Mouse (Mus musculus) heart, embryonic 15.5 days (tissue): ENCODE measurements around the gene Scpep1. TPM values are rescaled to one million over a fixed set of nuclear protein-coding genes. Genes with fewer than 3 reads are reported as not detected.
"Not testable (repeated sequence)": the region's sequence is repeated elsewhere in the genome, so short reads cannot be mapped to it uniquely, and the experiment has no call there.

Source experiments
- ATAC-seq: fragments of 200-750 bp; cut with Nextera tagmentation; replicated peaks from 2 replicates; pipeline ENCODE4 v1.8.0; 2017; ENCODE audit warnings: low read depth, moderate TSS enrichment; ENCODE audit not compliant: insufficient number of reproducible peaks, insufficient read depth, low FRiP score
- H3K27ac ChIP-seq: fragments of 300-500 bp; sonication (generic); 2 replicates; pipeline ENCODE4 v1.5.1; 2015; ENCODE audit warnings: mild to moderate bottlenecking, inconsistent platforms
- H3K27me3 ChIP-seq: fragments of 300-500 bp; sonication (generic); 2 replicates; pipeline ENCODE4 v1.6.1; 2015; ENCODE audit warnings: inconsistent platforms
- H3K36me3 ChIP-seq: fragments of 300-500 bp; sonication (generic); 2 replicates; pipeline ENCODE4 v1.6.1; 2015; ENCODE audit warnings: mild to moderate bottlenecking, inconsistent platforms
- H3K4me1 ChIP-seq: fragments of 300-500 bp; sonication (generic); replicated peaks from 2 replicates; pipeline ENCODE4 v1.6.1; 2015; ENCODE audit warnings: inconsistent platforms
- H3K4me2 ChIP-seq: fragments of 300-500 bp; sonication (generic); 2 replicates; pipeline ENCODE4 v1.6.1; 2015; ENCODE audit warnings: inconsistent platforms, mild to moderate bottlenecking, moderate library complexity
- H3K4me3 ChIP-seq: fragments of 300-500 bp; sonication (generic); 2 replicates; pipeline ENCODE4 v1.5.1; 2015; ENCODE audit warnings: mild to moderate bottlenecking, inconsistent platforms
- H3K9ac ChIP-seq: fragments of 300-500 bp; sonication (generic); 2 replicates; pipeline ENCODE4 v1.6.1; 2015; ENCODE audit warnings: mild to moderate bottlenecking, inconsistent platforms
- H3K9me3 ChIP-seq: fragments of 300-500 bp; sonication (generic); replicated peaks from 2 replicates; pipeline ENCODE4 v1.6.1; 2016; ENCODE audit warnings: inconsistent platforms
- WGBS: fragments of 180-500 bp; shearing (Covaris S2); methylation state at CpG from one replicate; pipeline ENCODE4 v1.1.7; 2015; ENCODE audit warnings: mixed read lengths; 5-methylcytosine and 5-hydroxymethylcytosine counted together
- polyA plus RNA-seq: library from polyadenylated mRNA; unstranded; fragments of >200 nt; fragmentation: Nextera tagmentation; extraction: Ambion mirVana; gene quantifications from 2 replicates; pipeline ENCODE4 v1.2.1, GENCODE M21; 2015

Gene Scpep1
- polyA plus RNA-seq, 1 experiment from 2014 or later, result 44.2 TPM

- Histone ChIP-seq H3K27me3 (no peaks in the 10 kb centered on the region), H3K9ac (no peak overlapping the region), H3K27ac (peak overlapping the region; percentile 90), H3K4me1 (peaks cover 24% of the 10 kb centered on the region), H3K4me3 (no peak overlapping the region), H3K9me3 (no peaks in the 10 kb centered on the region), H3K36me3 (no peaks in the 10 kb centered on the region), H3K4me2 (no peak overlapping the region)
- 88% methylated on average over 1 of the region's 1 CpGs for WGBS
- peak; percentile 67; the same call in 1 of the 2 replicates for ATAC-seq
Observed at GRCm38 (mm10) chr11:88908557-88909211, 46.6 kb downstream of the Scpep1 start.

GRCm38 (mm10) chr11:88907886-88908285 lies 47.4 kb downstream of the Scpep1 start:
- Histone ChIP-seq H3K4me1 (peaks cover 27% of the 10 kb centered on the region), H3K27ac (no peak overlapping the region), H3K27me3 (no peaks in the 10 kb centered on the region), H3K9ac (no peak overlapping the region), H3K4me3 (no peak overlapping the region), H3K9me3 (no peaks in the 10 kb centered on the region), H3K4me2 (no peak overlapping the region), H3K36me3 (no peaks in the 10 kb centered on the region)
- ATAC-seq, result no peak
- 89% methylated on average over 7 of the region's 7 CpGs for WGBS

- Histone ChIP-seq H3K4me1 (peaks cover 48% of the 10 kb centered on the region), H3K27ac (no peak overlapping the region), H3K9me3 (no peaks in the 10 kb centered on the region), H3K9ac (no peak overlapping the region), H3K4me3 (no peak overlapping the region), H3K27me3 (no peaks in the 10 kb centered on the region), H3K36me3 (no peaks in the 10 kb centered on the region), H3K4me2 (no peak overlapping the region)
- no peak for ATAC-seq
- WGBS, result 23% methylated on average over 2 of the region's 2 CpGs
Observed at GRCm38 (mm10) chr11:88905621-88906020, 49.6 kb downstream of the Scpep1 start.

GRCm38 (mm10) chr11:88904080-88904479 lies 51.2 kb downstream of the Scpep1 start:
- Histone ChIP-seq H3K4me2 (no peak overlapping the region), H3K4me1 (peaks cover 36% of the 10 kb centered on the region), H3K4me3 (no peak overlapping the region), H3K9ac (no peak overlapping the region), H3K9me3 (no peaks in the 10 kb centered on the region), H3K27ac (no peak overlapping the region), H3K36me3 (no peaks in the 10 kb centered on the region), H3K27me3 (no peaks in the 10 kb centered on the region)
- ATAC-seq, result no peak
- 48% methylated on average over 2 of the region's 2 CpGs for WGBS

- H3K4me1 ChIP-seq, result peaks cover 31% of the 10 kb centered on the region
- H3K9ac ChIP-seq, result no peak overlapping the region
- WGBS, result 57% methylated on average over 6 of the region's 6 CpGs
- ATAC-seq, result no peak
- H3K27ac ChIP-seq, result peak overlapping the region; percentile 39; the same call in 1 of the 2 replicates
- no peaks in the 10 kb centered on the region for H3K27me3 ChIP-seq
- no peaks in the 10 kb centered on the region for H3K36me3 ChIP-seq
- H3K4me3 ChIP-seq, result no peak overlapping the region
- no peak overlapping the region for H3K4me2 ChIP-seq
- no peaks in the 10 kb centered on the region for H3K9me3 ChIP-seq
Observed at GRCm38 (mm10) chr11:88902762-88903161, 52.5 kb downstream of the Scpep1 start.

- ATAC-seq, result no peak
- no peaks in the 10 kb centered on the region for H3K27me3 ChIP-seq
Observed at GRCm38 (mm10) chr11:88901341-88901802, 53.9 kb downstream of the Scpep1 start.

GRCm38 (mm10) chr11:88899561-88899960 lies 55.7 kb downstream of the Scpep1 start:
- H3K4me3 ChIP-seq, result no peak overlapping the region
- H3K27me3 ChIP-seq, result no peaks in the 10 kb centered on the region
- H3K27ac ChIP-seq, result no peak overlapping the region
- H3K9me3 ChIP-seq, result no peaks in the 10 kb centered on the region
- WGBS, result 90% methylated on average over 6 of the region's 6 CpGs
- no peak overlapping the region for H3K9ac ChIP-seq
- no peak for ATAC-seq
- H3K36me3 ChIP-seq, result no peaks in the 10 kb centered on the region
- H3K4me1 ChIP-seq, result peaks cover 27% of the 10 kb centered on the region
- H3K4me2 ChIP-seq, result no peak overlapping the region

More at GRCm38 (mm10) chr11:88901341-88901802, 53.9 kb downstream of the Scpep1 start:
- WGBS, result 24% methylated on average over 7 of the region's 7 CpGs
- no peaks in the 10 kb centered on the region for H3K36me3 ChIP-seq
- peak overlapping the region; percentile 46 for H3K4me2 ChIP-seq
- no peaks in the 10 kb centered on the region for H3K9me3 ChIP-seq
- peaks cover 31% of the 10 kb centered on the region for H3K4me1 ChIP-seq
- H3K9ac ChIP-seq, result no peak overlapping the region
- H3K27ac ChIP-seq, result peak overlapping the region; percentile 78
- H3K4me3 ChIP-seq, result no peak overlapping the region

GRCm38 (mm10) chr11:88898380-88898763 lies 56.9 kb downstream of the Scpep1 start:
- 80% methylated on average over 4 of the region's 4 CpGs for WGBS
- Histone ChIP-seq H3K4me1 (peaks cover 24% of the 10 kb centered on the region), H3K9me3 (no peaks in the 10 kb centered on the region), H3K36me3 (no peaks in the 10 kb centered on the region), H3K4me2 (no peak overlapping the region), H3K27me3 (no peaks in the 10 kb centered on the region), H3K27ac (no peak overlapping the region), H3K9ac (no peak overlapping the region), H3K4me3 (no peak overlapping the region)
- ATAC-seq, result no peak

GRCm38 (mm10) chr11:88897624-88898379 lies 57.5 kb downstream of the Scpep1 start:
- 53% methylated on average over 15 of the region's 15 CpGs for WGBS
- no peak for ATAC-seq
- Histone ChIP-seq H3K9ac (no peak overlapping the region), H3K9me3 (no peaks in the 10 kb centered on the region), H3K4me2 (peak overlapping the region; percentile 30), H3K36me3 (no peaks in the 10 kb centered on the region), H3K4me3 (peak overlapping the region; percentile 0; the same call in 1 of the 2 replicates), H3K4me1 (peaks cover 20% of the 10 kb centered on the region), H3K27ac (no peak overlapping the region), H3K27me3 (no peaks in the 10 kb centered on the region)

GRCm38 (mm10) chr11:88895800-88896232 lies 59.4 kb downstream of the Scpep1 start:
- WGBS, result 38% methylated on average over 24 of the region's 39 CpGs

GRCm38 (mm10) chr11:88895235-88895634 lies 60.0 kb downstream of the Scpep1 start:
- WGBS, result 44% methylated on average over 17 of the region's 20 CpGs

More at GRCm38 (mm10) chr11:88895800-88896232, 59.4 kb downstream of the Scpep1 start:
- not testable (repeated sequence) for H3K27ac ChIP-seq, H3K4me1 ChIP-seq, H3K9me3 ChIP-seq, H3K9ac ChIP-seq, H3K36me3 ChIP-seq, H3K27me3 ChIP-seq, ATAC-seq
- Histone ChIP-seq H3K4me2 (peak overlapping the region; percentile 41; the same call in 1 of the 2 replicates), H3K4me3 (peak overlapping the region; percentile 41)

More at GRCm38 (mm10) chr11:88895235-88895634, 60.0 kb downstream of the Scpep1 start:
- not testable (repeated sequence) for H3K36me3 ChIP-seq, H3K27me3 ChIP-seq, ATAC-seq, H3K9me3 ChIP-seq, H3K27ac ChIP-seq, H3K9ac ChIP-seq, H3K4me1 ChIP-seq
- Histone ChIP-seq H3K4me3 (peak overlapping the region; percentile 41), H3K4me2 (peak overlapping the region; percentile 36)
